Mouse (Mus musculus): ENCODE data around the gene Abcb11.
"Not testable (repeated sequence)": the region's sequence is repeated elsewhere in the genome, so short reads cannot be mapped to it uniquely, and the experiment has no call there.

Gene Abcb11

GRCm38 (mm10) chr2:69342496-69343221, at the start of gene Abcb11:
Gene Abcb11, minus strand, starts transcription at chr2:69342616.
- in situ Hi-C loops (cut with MboI; ENCODE audit: unreplicated experiment in 2 of 2), result no loop called here

GRCm38 (mm10) chr2:69386118-69386871, 43.9 kb upstream of the Abcb11 start:
- in situ Hi-C loops (cut with MboI; ENCODE audit: unreplicated experiment in 2 of 2), result no loop called here

- in situ Hi-C loops (cut with MboI; ENCODE audit: unreplicated experiment in 2 of 2), result no loop called here
Measured at GRCm38 (mm10) chr2:69382838-69383237, 40.4 kb upstream of the Abcb11 start.

GRCm38 (mm10) chr2:69381740-69382139, 39.3 kb upstream of the Abcb11 start:
- in situ Hi-C loops (cut with MboI; ENCODE audit: unreplicated experiment in 2 of 2), result no loop called here

GRCm38 (mm10) chr2:69380281-69380680, 37.9 kb upstream of the Abcb11 start, which contains the start of gene Dhrs9:
Gene Dhrs9, plus strand, starts transcription at chr2:69380445.
- in situ Hi-C loops (cut with MboI; ENCODE audit: unreplicated experiment in 2 of 2), result no loop called here

- in situ Hi-C loops (cut with MboI; ENCODE audit: unreplicated experiment in 2 of 2), result no loop called here
Measured at GRCm38 (mm10) chr2:69379801-69380200, 37.4 kb upstream of the Abcb11 start.

GRCm38 (mm10) chr2:69376780-69377179, 34.4 kb upstream of the Abcb11 start:
- in situ Hi-C loops (cut with MboI; ENCODE audit: unreplicated experiment in 2 of 2), result no loop called here

GRCm38 (mm10) chr2:69365275-69365674, 22.9 kb upstream of the Abcb11 start:
- in situ Hi-C loops (cut with MboI; ENCODE audit: unreplicated experiment in 2 of 2), result no loop called here

GRCm38 (mm10) chr2:69364831-69365230, 22.4 kb upstream of the Abcb11 start:
- in situ Hi-C loops (cut with MboI; ENCODE audit: unreplicated experiment in 2 of 2), result no loop called here

GRCm38 (mm10) chr2:69355402-69355801, 13.0 kb upstream of the Abcb11 start:
- in situ Hi-C loops (cut with MboI; ENCODE audit: unreplicated experiment in 2 of 2), result not testable (repeated sequence)

GRCm38 (mm10) chr2:69341506-69341905, 910 bp downstream of the Abcb11 start:
- in situ Hi-C loops (cut with MboI; ENCODE audit: unreplicated experiment in 2 of 2), result no loop called here

GRCm38 (mm10) chr2:69331523-69331922, 10.9 kb downstream of the Abcb11 start:
- in situ Hi-C loops (cut with MboI; ENCODE audit: unreplicated experiment in 2 of 2), result not testable (repeated sequence)

- in situ Hi-C loops (cut with MboI; ENCODE audit: unreplicated experiment in 2 of 2), result no loop called here
Measured at GRCm38 (mm10) chr2:69328509-69329163, 13.8 kb downstream of the Abcb11 start.

GRCm38 (mm10) chr2:69324881-69325660, 17.3 kb downstream of the Abcb11 start:
- in situ Hi-C loops (cut with MboI; ENCODE audit: unreplicated experiment in 2 of 2), result no loop called here

GRCm38 (mm10) chr2:69323018-69323417, 19.4 kb downstream of the Abcb11 start:
- in situ Hi-C loops (cut with MboI; ENCODE audit: unreplicated experiment in 2 of 2), result no loop called here

- in situ Hi-C loops (cut with MboI; ENCODE audit: unreplicated experiment in 2 of 2), result no loop called here
Measured at GRCm38 (mm10) chr2:69321457-69321856, 21.0 kb downstream of the Abcb11 start.

- in situ Hi-C loops (cut with MboI; ENCODE audit: unreplicated experiment in 2 of 2), result no loop called here
Measured at GRCm38 (mm10) chr2:69311337-69311736, 31.1 kb downstream of the Abcb11 start.

- in situ Hi-C loops (cut with MboI; ENCODE audit: unreplicated experiment in 2 of 2), result no loop called here
Measured at GRCm38 (mm10) chr2:69308136-69308535, 34.3 kb downstream of the Abcb11 start.

GRCm38 (mm10) chr2:69300568-69300967, 41.8 kb downstream of the Abcb11 start:
- in situ Hi-C loops (cut with MboI; ENCODE audit: unreplicated experiment in 2 of 2), result not testable (repeated sequence)

- in situ Hi-C loops (cut with MboI; ENCODE audit: unreplicated experiment in 2 of 2), result no loop called here
Measured at GRCm38 (mm10) chr2:69294508-69294907, 47.9 kb downstream of the Abcb11 start.

GRCm38 (mm10) chr2:69288989-69289388, 53.4 kb downstream of the Abcb11 start:
- in situ Hi-C loops (cut with MboI; ENCODE audit: unreplicated experiment in 2 of 2), result no loop called here
